Comparison of ENCODE assay signal across 7 mouse cellular contexts in the genomic region with DNA sequence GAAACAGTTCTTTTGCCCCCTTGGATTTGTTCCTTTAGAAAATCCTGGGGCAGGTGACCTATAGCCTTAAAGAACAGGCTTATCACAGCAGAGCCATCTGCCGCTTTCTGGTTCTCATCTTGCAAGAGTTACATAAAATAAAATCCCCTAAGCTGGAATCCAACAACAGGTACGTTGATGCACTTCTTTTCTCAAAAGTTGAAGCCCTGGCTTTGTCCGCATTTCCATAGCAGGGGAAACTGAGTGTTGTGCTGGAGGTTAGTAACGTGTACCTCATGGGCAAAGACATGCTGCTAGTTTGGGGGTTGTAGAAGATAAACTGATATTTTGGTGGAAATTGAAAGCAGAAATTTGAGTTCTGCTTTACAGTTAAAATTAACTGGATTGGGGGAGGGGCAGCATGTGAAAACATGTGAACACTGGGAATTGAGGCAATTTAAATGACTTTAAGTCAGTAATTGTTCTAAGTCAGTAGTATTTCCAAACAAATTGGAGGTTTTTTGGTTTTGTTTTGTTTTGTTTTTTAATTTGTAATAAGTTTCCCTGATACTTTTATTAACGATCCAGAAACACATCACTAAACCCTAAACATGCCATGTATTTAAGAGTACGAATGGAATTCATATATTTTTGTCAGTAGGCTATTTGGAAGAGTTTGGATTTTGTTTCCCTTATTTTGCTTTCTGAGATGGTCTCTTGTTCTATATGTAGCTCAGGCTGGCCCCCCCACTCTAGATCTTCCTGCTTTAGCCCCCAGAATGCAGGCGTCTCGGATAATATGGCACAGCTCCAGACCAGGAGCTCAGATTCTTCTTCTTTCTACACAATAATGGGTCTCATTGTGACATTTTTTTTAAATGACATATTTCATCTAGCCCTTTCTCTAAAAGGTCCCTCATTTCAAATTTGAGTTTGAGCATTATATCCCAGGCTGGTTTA. TPM values are rescaled to one million over a fixed set of nuclear protein-coding genes. Genes with fewer than 3 reads are reported as not detected.
DNase-seq lines count a peak whose midpoint lies in the region; ATAC-seq and TF ChIP-seq lines count a peak whose summit lies in the region.

No protein-coding gene starts in this region.

- DNase-seq in lung, embryonic 14.5 days = peak; percentile 53
- no peak for DNase-seq in lung, postnatal 10 days
- no peak for DNase-seq in heart, postnatal 0 days (ENCODE audit: low spot score)
- no peak for DNase-seq in layer of hippocampus, adult 8-10 months (ENCODE audit: low spot score in 2 of 2)

- no peaks in the 10 kb centered on the region for H3K9me3 ChIP-seq in lung, embryonic 14.5 days (ENCODE audit: low read depth, low read length)
- H3K9me3 ChIP-seq in heart, postnatal 0 days (replicated peaks; ENCODE audit: control insufficient read depth, low read length) = no peaks in the 10 kb centered on the region
- H3K9me3 ChIP-seq in midbrain, embryonic 13.5 days = no peaks in the 10 kb centered on the region

- TF ChIP-seq EP300 in heart, postnatal 0 days (IDR thresholded peaks at IDR 0.05; ENCODE audit: low read depth) = no peak

- peak overlapping the region; percentile 66 for H3K9ac ChIP-seq in lung, embryonic 14.5 days
- H3K9ac ChIP-seq in heart, postnatal 0 days (replicated peaks; ENCODE audit: low read depth, low read length) = peak overlapping the region; percentile 56
- peak overlapping the region; percentile 77 for H3K9ac ChIP-seq in midbrain, embryonic 13.5 days (replicated peaks)

- ATAC-seq in lung, embryonic 14.5 days (ENCODE audit: insufficient read depth) = no peak
- ATAC-seq in heart, postnatal 0 days (ENCODE audit: insufficient read depth, low read depth) = no peak
- ATAC-seq in midbrain, embryonic 13.5 days = no peak
- ATAC-seq in inflammation-experienced regulatory T-cells, adult 6 months = no peak

- H3K4me1 ChIP-seq in lung, embryonic 14.5 days (ENCODE audit: insufficient read depth) = 0 out of 2 replicates have a peak, but pooled peaks cover 11% of the 10 kb centered on the region
- H3K4me1 ChIP-seq in bone marrow macrophage, adult 2 months (ENCODE audit: control insufficient read depth, insufficient read depth, low read length) = peaks cover 24% of the 10 kb centered on the region
- peaks cover 23% of the 10 kb centered on the region; the same call in 1 of the 2 replicates for H3K4me1 ChIP-seq in heart, postnatal 0 days (ENCODE audit: control insufficient read depth, insufficient read depth)
- peaks cover 57% of the 10 kb centered on the region for H3K4me1 ChIP-seq in midbrain, embryonic 13.5 days (replicated peaks)

- H3K27ac ChIP-seq in lung, embryonic 14.5 days (ENCODE audit: low read depth) = peak overlapping the region; percentile 0; the same call in 1 of the 2 replicates
- H3K27ac ChIP-seq in bone marrow macrophage, adult 2 months (ENCODE audit: insufficient read depth, low read depth, low read length) = peak overlapping the region; percentile 58
- H3K27ac ChIP-seq in heart, postnatal 0 days (ENCODE audit: low read depth) = peak overlapping the region; percentile 46
- peak overlapping the region; percentile 35; the same call in 1 of the 2 replicates for H3K27ac ChIP-seq in midbrain, embryonic 13.5 days

- no peak for TF ChIP-seq POLR2A in bone marrow macrophage, adult 2 months (IDR thresholded peaks at IDR 0.05; ENCODE audit: borderline replicate concordance, low read depth, low read length)

- peak overlapping the region; percentile 97 for H3K4me3 ChIP-seq in lung, embryonic 14.5 days (ENCODE audit: low read depth, low read length)
- peak overlapping the region; percentile 65 for H3K4me3 ChIP-seq in bone marrow macrophage, adult 2 months (ENCODE audit: insufficient read depth, low read length)
- peak overlapping the region; percentile 46 for H3K4me3 ChIP-seq in heart, postnatal 0 days (ENCODE audit: low read depth, low read length)
- peak overlapping the region; percentile 61 for H3K4me3 ChIP-seq in midbrain, embryonic 13.5 days (replicated peaks)

- WGBS in lung, embryonic 14.5 days = 26% methylated on average over 8 of the region's 8 CpGs
- WGBS in heart, postnatal 0 days = 25% methylated on average over 8 of the region's 8 CpGs
- 49% methylated on average over 8 of the region's 8 CpGs for WGBS in midbrain, embryonic 13.5 days

- no peaks in the 10 kb centered on the region for H3K27me3 ChIP-seq in lung, embryonic 14.5 days (ENCODE audit: insufficient read depth, low read length)
- H3K27me3 ChIP-seq in heart, postnatal 0 days (ENCODE audit: control insufficient read depth, insufficient read depth, low read length) = no peaks in the 10 kb centered on the region
- no peaks in the 10 kb centered on the region for H3K27me3 ChIP-seq in midbrain, embryonic 13.5 days

- peaks cover 47% of the 10 kb centered on the region for H3K36me3 ChIP-seq in lung, embryonic 14.5 days (ENCODE audit: insufficient read depth)
- H3K36me3 ChIP-seq in heart, postnatal 0 days (replicated peaks; ENCODE audit: control insufficient read depth, insufficient read depth, low read length) = peaks cover 13% of the 10 kb centered on the region
- peaks cover 14% of the 10 kb centered on the region for H3K36me3 ChIP-seq in midbrain, embryonic 13.5 days

- peak overlapping the region; percentile 85 for H3K4me2 ChIP-seq in lung, embryonic 14.5 days
- peak overlapping the region; percentile 89 for H3K4me2 ChIP-seq in heart, postnatal 0 days (ENCODE audit: low read depth, low read length)
- peak overlapping the region; percentile 95 for H3K4me2 ChIP-seq in midbrain, embryonic 13.5 days (replicated peaks)

- TF ChIP-seq CTCF in lung, embryonic 14.5 days (IDR thresholded peaks at IDR 0.05; ENCODE audit: low read depth) = no peak; the same call in 1 of the 2 replicates
- no peak for TF ChIP-seq CTCF in bone marrow macrophage, adult 2 months (IDR thresholded peaks at IDR 0.05; ENCODE audit: low read depth, low read length)
- no peak for TF ChIP-seq CTCF in heart, postnatal 0 days (IDR thresholded peaks at IDR 0.05; ENCODE audit: low read depth)

RNA-seq across cellular contexts. Expression of a gene that starts 3.4 kb away (rescaled TPM):
- 67.4 and 67.5 TPM in 2 replicates for polyA plus RNA-seq in lung, embryonic 14.5 days (2014; fragmentation: Nextera tagmentation; extraction: Ambion mirVana)
- 171 and 175 TPM in 2 replicates for polyA plus RNA-seq in bone marrow macrophage, adult 2 months (2012; ENCODE audit: insufficient read depth, insufficient read length, missing spikeins)
- total RNA-seq in heart, postnatal 0 days (2014; rRNA removed; ENCODE audit: low replicate concordance) = 21.6 and 24.7 TPM in 2 replicates
- 28.7 and 38.9 TPM in 2 replicates for polyA plus RNA-seq in heart, postnatal 0 days (2015; fragmentation: Nextera tagmentation; extraction: Ambion mirVana)
- 52.9 and 58.2 TPM in 2 replicates for polyA plus RNA-seq in midbrain, embryonic 13.5 days (2015; fragmentation: Nextera tagmentation; extraction: Ambion mirVana)
- 100 to 1,000 TPM; 133 to 334 (median 288) TPM for polyA plus RNA-seq in inflammation-experienced regulatory T-cells, adult 6 months (2017; shearing (Covaris generic))
- 10 to 100 TPM; 46.5 to 59.9 (median 50.7) TPM for total RNA-seq in layer of hippocampus, adult 8-10 months (2022)

Comparison
In these comparisons a context has a peak if more than half of its experiments do, and no peak if none do; other contexts are left out.
1. H3K27ac ChIP-seq: peak in every context shown above with its lines; median percentile 58 in bone marrow macrophage, adult 2 months; 46 in heart, postnatal 0 days; 35 in midbrain, embryonic 13.5 days; 0 in lung, embryonic 14.5 days.
2. H3K4me3 ChIP-seq: peak in every context shown above with its lines; median percentile 97 in lung, embryonic 14.5 days; 65 in bone marrow macrophage, adult 2 months; 61 in midbrain, embryonic 13.5 days; 46 in heart, postnatal 0 days.